Mouse (Mus musculus) lung, adult 2 months (tissue): ENCODE measurements around the gene Rapgefl1.

Experiments
- CTCF ChIP-seq: fragments of 200-500 bp; IDR thresholded peaks from 2 replicates; pipeline ENCODE4 v1.5.1; 2011; ENCODE audit warnings: mild to moderate bottlenecking, low read length, control low read depth; ENCODE audit not compliant: insufficient read depth
- POLR2A ChIP-seq: fragments of 200-500 bp; IDR thresholded peaks from 2 replicates; pipeline ENCODE4 v1.6.1; 2011; ENCODE audit warnings: low read depth, mild to moderate bottlenecking, control low read depth, low read length, borderline replicate concordance; ENCODE audit errors: extremely low read depth

- TF ChIP-seq POLR2A (no peak), CTCF (no peak)
Measured at GRCm38 (mm10) chr11:98797306-98797705, 39.3 kb upstream of the Rapgefl1 start.
